Mouse (Mus musculus) liver, adult 2 months (tissue): Measurements from ENCODE around the gene Tcp10c. TPM values are rescaled to one million over a fixed set of nuclear protein-coding genes. Genes with fewer than 3 reads are reported as not detected.
"Not testable (repeated sequence)": the region's sequence is repeated elsewhere in the genome, so short reads cannot be mapped to it uniquely, and the experiment has no call there.

Experiments used
- DNase-seq: peaks from one replicate; pipeline ENCODE4 v3.0.0-alpha.2; 2011; ENCODE audit warnings: low read depth, low spot score; ENCODE audit errors: extremely low read depth
- H3K27ac ChIP-seq: fragments of 200-500 bp; replicated peaks from 2 replicates; pipeline ENCODE4 v1.5.1; 2012; ENCODE audit warnings: low read depth, mild to moderate bottlenecking, control low read depth, inconsistent platforms, low read length; ENCODE audit not compliant: insufficient read depth
- H3K27me3 ChIP-seq: fragments of 200-500 bp; 2 replicates; pipeline ENCODE4 v1.6.1; 2012; ENCODE audit warnings: mild to moderate bottlenecking, moderate library complexity, low read length, inconsistent platforms; ENCODE audit not compliant: control insufficient read depth, insufficient read depth
- H3K36me3 ChIP-seq: fragments of 200-500 bp; 2 replicates; pipeline ENCODE4 v1.6.1; 2012; ENCODE audit warnings: low read length, inconsistent platforms; ENCODE audit not compliant: control insufficient read depth, insufficient read depth
- H3K4me1 ChIP-seq: fragments of 200-500 bp; 2 replicates; pipeline ENCODE4 v1.6.1; 2011; ENCODE audit warnings: low read length; ENCODE audit not compliant: control insufficient read depth, insufficient read depth
- H3K4me3 ChIP-seq: fragments of 200-500 bp; 2 replicates; pipeline ENCODE4 v1.5.1; 2011; ENCODE audit warnings: low read depth, mild to moderate bottlenecking, control low read depth, low read length, moderate library complexity; ENCODE audit not compliant: insufficient read depth
- H3K79me2 ChIP-seq: fragments of 200-500 bp; 2 replicates; pipeline ENCODE4 v1.6.1; 2012; ENCODE audit warnings: inconsistent platforms, mild to moderate bottlenecking, low read length, moderate library complexity; ENCODE audit not compliant: control insufficient read depth, insufficient read depth
- H3K9ac ChIP-seq: fragments of 200-500 bp; 2 replicates; pipeline ENCODE4 v1.6.1; 2012; ENCODE audit warnings: low read depth, mild to moderate bottlenecking, control low read depth, inconsistent platforms, low read length
- CTCF ChIP-seq: fragments of 200-500 bp; IDR thresholded peaks from 2 replicates; pipeline ENCODE4 v1.5.1; 2011; ENCODE audit warnings: low read depth, low read length, control low read depth
- WGBS: fragments of 180-500 bp; shearing (Covaris S2); methylation state at CpG from one replicate; pipeline ENCODE4 v1.1.7; 2018; 5-methylcytosine and 5-hydroxymethylcytosine counted together
- polyA plus RNA-seq: library from polyadenylated mRNA; depleted of rRNA; stranded (reverse); fragments of >200 nt; gene quantifications from 2 replicates; pipeline ENCODE4 v1.2.3, GENCODE M21; 2012
- total RNA-seq: library from RNA; depleted of rRNA; stranded (reverse); fragments of >200 nt; gene quantifications from 2 replicates; pipeline ENCODE4 v1.2.3, GENCODE M21; 2014

Tcp10c gene
- total and polyA plus RNA-seq, 2 experiments, result not detected

- H3K9ac ChIP-seq, H3K36me3 ChIP-seq, H3K79me2 ChIP-seq, H3K4me1 ChIP-seq, H3K27me3 ChIP-seq, H3K4me3 ChIP-seq, H3K27ac ChIP-seq: not testable (repeated sequence)
- 57% methylated on average over 9 of the region's 9 CpGs for WGBS
- DNase-seq, result peak; percentile 45
- peak; percentile 37; the same call in 1 of the 2 replicates for TF ChIP-seq CTCF
Observed at GRCm38 (mm10) chr17:13336979-13337749, 17.2 kb upstream of the Tcp10c start.

- not testable (repeated sequence) for H3K4me1 ChIP-seq, DNase-seq, H3K79me2 ChIP-seq, H3K27me3 ChIP-seq, H3K36me3 ChIP-seq, H3K27ac ChIP-seq, H3K9ac ChIP-seq, H3K4me3 ChIP-seq
- WGBS, result 63% methylated on average over 1 of the region's 1 CpGs
Observed at GRCm38 (mm10) chr17:13337931-13338330, 16.4 kb upstream of the Tcp10c start.

- not testable (repeated sequence) for H3K4me3 ChIP-seq, H3K4me1 ChIP-seq, H3K27me3 ChIP-seq, H3K27ac ChIP-seq, H3K79me2 ChIP-seq, H3K36me3 ChIP-seq, DNase-seq, H3K9ac ChIP-seq
- WGBS, result 75% methylated on average over 1 of the region's 1 CpGs
Observed at GRCm38 (mm10) chr17:13340071-13340470, 14.3 kb upstream of the Tcp10c start.

- H3K4me1 ChIP-seq, H3K27ac ChIP-seq, H3K4me3 ChIP-seq, H3K27me3 ChIP-seq, H3K79me2 ChIP-seq, H3K9ac ChIP-seq, H3K36me3 ChIP-seq, DNase-seq: not testable (repeated sequence)
- WGBS, result no CpG with 5 or more reads among the region's 4 CpGs
Observed at GRCm38 (mm10) chr17:13345923-13346322, 8.4 kb upstream of the Tcp10c start.

GRCm38 (mm10) chr17:13349563-13349962 lies 4.8 kb upstream of the Tcp10c start:
- not testable (repeated sequence) for H3K36me3 ChIP-seq, DNase-seq
- WGBS, result 87% methylated on average over 4 of the region's 5 CpGs

GRCm38 (mm10) chr17:13353249-13353648 lies 1.1 kb upstream of the Tcp10c start:
- not testable (repeated sequence) for H3K27ac ChIP-seq, H3K9ac ChIP-seq, H3K4me3 ChIP-seq, H3K79me2 ChIP-seq, H3K4me1 ChIP-seq, DNase-seq, H3K27me3 ChIP-seq, H3K36me3 ChIP-seq
- WGBS, result 80% methylated on average over 8 of the region's 8 CpGs

More at GRCm38 (mm10) chr17:13349563-13349962, 4.8 kb upstream of the Tcp10c start:
- not testable (repeated sequence) for H3K4me1 ChIP-seq, H3K79me2 ChIP-seq, H3K27me3 ChIP-seq, H3K9ac ChIP-seq, H3K4me3 ChIP-seq, H3K27ac ChIP-seq

DNA sequence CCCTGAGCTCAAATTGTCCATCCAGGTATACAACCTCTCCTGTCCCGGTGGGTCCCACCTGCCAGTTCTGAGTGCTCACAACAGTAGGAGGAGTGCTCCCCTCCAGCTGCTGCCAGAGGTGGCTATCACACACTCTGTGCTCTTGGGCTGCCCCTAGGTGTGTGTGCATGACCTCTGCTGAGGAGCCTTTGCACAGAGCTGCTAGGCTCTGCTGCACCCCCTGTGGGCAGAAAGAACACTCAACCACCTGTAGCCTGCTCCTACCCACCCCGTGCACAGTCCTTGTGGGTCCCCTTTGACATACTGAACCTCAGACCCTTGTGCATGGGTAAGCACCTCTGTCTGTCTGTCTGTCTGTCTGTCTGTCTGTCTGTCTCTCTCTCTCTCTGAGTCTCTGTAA lies 8.1 kb downstream of the Tcp10c start:
- WGBS, result 84% methylated on average over 2 of the region's 2 CpGs
- not testable (repeated sequence) for H3K4me3 ChIP-seq, H3K27me3 ChIP-seq, DNase-seq, H3K9ac ChIP-seq, H3K4me1 ChIP-seq, H3K79me2 ChIP-seq, H3K36me3 ChIP-seq, H3K27ac ChIP-seq

GRCm38 (mm10) chr17:13363773-13364172 lies 9.4 kb downstream of the Tcp10c start:
- H3K4me1 ChIP-seq, H3K27me3 ChIP-seq, H3K9ac ChIP-seq, H3K36me3 ChIP-seq, H3K27ac ChIP-seq, H3K4me3 ChIP-seq, H3K79me2 ChIP-seq, DNase-seq: not testable (repeated sequence)
- whole genome bisulfite sequencing, result 85% methylated on average over 4 of the region's 5 CpGs

- H3K27ac ChIP-seq, H3K36me3 ChIP-seq, H3K9ac ChIP-seq, H3K4me3 ChIP-seq, H3K27me3 ChIP-seq, H3K79me2 ChIP-seq, H3K4me1 ChIP-seq, DNase-seq: not testable (repeated sequence)
- 84% methylated on average over 9 of the region's 9 CpGs for WGBS
Observed at GRCm38 (mm10) chr17:13364196-13364595, 9.8 kb downstream of the Tcp10c start.
